Mouse (Mus musculus) T-cell, adult 66 days (primary cell): Measurements from ENCODE around the gene Crip2. TPM values are rescaled to one million over a fixed set of nuclear protein-coding genes. Genes with fewer than 3 reads are reported as not detected.

ENCODE experiments used
- total RNA-seq, 2 experiments: library from RNA; stranded (reverse); gene quantifications; 3 replicates in 1 of 2; 4 replicates in 1 of 2; pipeline ENCODE4 v1.2.4; 2023

The Crip2 gene
- 1 to 10 TPM; 5.2 to 7.2 TPM for total RNA-seq

DNA sequence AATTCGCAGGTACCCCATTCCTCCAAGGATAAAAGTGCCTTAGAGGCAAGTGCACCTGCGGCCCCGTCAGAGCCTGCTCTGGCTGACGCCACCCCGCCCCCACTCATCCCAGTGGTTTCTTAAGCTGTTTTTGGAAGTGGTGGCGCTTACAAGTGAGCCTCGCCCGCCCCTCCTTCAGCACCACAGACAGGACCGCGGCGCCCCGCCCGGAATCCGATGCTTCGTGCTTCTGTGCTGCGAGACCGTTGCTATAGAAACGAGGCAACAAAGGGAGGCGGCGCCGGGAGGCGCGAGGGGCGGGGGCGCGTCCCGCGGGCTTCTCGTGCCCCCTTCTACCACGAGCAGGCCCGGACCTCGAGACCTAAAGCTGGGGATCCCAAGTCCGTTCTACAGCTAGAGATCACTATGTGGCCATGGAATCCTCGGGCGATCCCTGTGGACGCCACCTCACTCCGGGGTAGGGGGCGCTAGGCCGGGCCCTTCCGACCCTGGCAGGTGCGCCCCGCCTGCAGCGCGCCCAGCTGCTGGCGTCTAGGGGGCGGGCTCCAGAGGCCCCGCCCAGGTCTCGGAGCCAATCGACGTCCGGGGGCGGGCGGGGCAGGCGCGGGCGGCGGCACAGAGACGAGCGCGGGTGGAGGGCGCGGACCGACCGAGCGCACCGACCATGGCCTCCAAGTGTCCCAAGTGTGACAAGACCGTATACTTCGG is at the start of gene Crip2:
Crip2 (plus strand) TSS at position 329 of the 708 bp plus-strand sequence.

DNA sequence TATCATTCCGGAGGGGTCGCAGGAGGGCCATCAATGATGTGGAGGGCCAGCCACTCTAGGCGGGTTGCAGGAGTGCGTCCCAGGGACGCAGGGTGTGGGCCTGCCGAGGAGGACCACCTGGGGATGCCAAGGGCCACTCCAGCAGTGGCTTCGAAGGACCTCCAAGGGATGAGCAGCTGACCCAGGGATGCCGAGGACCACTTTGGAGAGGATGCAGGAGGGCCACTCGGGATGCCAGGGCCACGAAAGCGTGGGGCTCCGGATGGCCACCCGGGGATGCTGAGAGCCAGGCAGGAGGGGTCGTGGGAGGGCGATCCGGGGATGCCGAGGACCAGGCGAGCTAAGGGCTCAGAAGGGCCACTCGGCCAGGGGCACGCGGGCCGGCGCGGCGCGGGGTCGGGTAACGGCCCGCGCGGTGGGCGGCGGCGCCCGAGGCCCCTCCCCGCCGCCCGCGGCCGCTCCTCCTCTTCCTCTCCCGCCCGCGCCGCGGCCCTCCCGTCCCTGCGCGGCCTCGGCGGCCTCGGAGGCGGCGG is 42.2 kb upstream of the Crip2 start, which contains the start of gene Mta1:
Mta1 (plus strand) TSS at position 530 of the 533 bp plus-strand sequence.

DNA sequence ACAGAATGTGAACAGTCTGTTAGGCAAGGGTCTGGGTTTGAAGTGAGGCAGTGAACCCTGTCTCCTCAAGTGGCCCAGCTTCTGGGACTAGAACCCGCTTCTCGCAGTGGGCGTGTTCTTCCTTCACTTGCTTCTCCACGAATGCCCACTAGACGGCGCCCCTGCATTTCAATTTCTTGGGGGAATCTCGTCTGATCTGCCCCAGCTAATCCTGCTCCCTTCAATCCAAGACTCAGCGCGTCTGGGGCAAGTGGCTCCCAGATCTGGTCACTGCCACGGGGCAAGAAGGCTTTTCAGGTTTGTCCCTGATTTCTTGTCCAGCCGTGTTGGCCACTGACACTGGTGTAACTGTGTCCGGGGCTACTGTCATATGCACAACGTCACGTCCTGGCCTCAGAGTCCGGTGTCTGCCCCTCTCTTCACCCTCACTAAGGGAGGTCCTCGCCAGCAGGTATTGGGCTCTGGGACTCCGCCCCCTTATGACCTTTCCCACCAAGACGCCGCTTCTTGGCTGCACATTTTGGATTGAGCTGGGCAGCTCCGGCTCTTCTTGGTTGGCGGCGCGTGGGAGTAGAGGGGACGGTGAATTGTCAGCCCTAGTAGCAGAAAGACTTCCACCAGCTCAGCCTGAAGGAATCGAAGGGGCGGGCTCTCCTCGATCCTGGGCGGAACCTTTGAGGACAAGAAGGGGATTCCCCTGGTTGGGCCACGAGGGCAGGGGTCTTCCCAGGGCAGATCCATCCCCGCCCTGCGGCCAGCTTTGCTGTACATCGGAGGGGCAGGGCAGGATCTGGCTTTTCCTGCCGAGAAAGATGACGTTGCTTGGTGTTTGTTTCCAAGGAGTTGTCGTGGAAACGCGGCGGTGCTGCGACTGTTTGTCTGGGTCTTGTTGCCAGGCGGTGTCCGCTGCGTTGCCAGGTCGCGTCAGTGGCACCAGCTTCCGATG is 6.3 kb downstream of the Crip2 start, which contains the start of gene Crip1:
Crip1 (plus strand) TSS at position 205 of the 946 bp plus-strand sequence.

DNA sequence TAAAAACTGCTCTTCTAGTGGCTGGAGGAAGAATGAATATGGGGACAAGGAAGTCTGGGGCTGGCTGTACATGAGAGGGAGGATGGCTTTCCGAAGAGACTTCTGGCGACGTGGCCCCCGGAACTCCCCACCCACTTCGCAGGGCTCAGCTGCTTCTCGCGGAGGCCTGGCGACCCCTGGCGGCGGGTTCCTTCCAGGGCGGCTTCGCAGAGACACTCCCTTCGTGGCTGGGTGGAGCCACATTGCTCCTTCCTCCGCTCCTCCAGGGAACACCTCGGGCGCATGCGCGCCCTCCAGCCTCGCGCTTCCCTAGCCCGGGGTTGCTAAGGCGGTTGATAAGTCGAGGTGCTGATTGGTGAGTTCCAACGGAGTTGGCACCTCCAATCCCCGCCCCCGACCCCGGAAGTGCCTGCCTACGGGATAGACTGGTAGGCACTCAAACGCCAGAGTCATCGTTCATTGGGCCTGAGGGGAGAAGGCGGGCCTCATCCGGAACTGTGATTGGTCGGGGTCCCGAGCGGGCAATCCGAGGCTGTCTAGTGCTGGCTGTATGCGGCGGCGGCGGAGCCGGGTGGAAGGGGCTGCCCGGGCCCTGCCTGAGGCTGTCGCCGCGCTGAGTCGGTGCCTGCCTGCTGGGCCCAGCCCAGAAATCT is 16.0 kb downstream of the Crip2 start, which contains the start of gene Tedc1:
Tedc1 (plus strand) TSS at position 535 of the 653 bp plus-strand sequence.

DNA sequence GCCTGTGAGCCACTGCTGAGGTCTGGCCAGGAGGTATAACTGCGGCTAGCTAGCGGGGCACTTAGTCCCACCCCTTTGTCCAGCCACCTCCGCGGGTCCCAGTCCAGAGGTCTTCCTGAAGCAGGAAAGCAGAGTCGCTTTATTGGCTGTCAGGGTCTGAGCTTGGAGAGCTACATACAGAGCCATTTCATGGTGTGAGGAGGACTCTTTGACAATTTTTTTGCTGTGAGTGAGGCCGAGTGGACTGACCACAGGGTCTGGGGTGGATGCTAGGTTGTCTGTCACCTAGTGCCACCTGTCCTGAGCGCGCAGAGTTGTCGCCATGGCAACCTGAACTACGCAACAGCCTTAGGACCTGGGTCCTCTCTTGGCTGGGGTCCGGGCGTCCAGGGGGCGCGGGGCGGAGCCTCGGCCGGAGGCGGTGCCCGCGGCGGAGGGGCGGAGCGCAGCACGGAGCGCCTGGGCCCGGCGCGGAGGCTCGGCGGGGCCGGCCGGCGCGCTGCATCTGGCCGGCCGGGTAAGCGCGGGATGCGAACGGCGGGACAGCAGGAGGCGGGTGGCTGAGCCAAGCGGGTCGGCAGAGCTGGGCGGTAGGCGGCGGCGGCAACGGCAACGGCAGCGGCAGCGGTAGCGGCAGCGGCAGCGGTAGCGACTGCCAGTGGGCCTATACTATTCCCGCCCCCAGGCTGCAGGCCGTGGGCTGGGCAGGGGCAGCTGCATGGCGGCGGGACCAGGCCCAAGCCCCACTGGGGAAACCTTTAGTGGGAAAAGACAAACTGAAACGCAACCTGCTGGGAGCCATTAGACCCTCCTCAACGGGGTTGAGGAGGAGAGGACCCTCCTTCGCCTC is 45.6 kb downstream of the Crip2 start, which contains the start of gene Tmem121:
Tmem121 (plus strand) TSS at position 489 of the 850 bp plus-strand sequence.

Other genes starting within 250 kb of the Crip2 start
- 1 to 10 TPM; 7.2 to 8.8 TPM for gene Jag2, start 210.5 kb upstream of the Crip2 start, total RNA-seq
- gene Nudt14, start 198.1 kb upstream of the Crip2 start, total RNA-seq, result 10 to 100 TPM; 20.8 to 20.9 TPM
- 10 to 100 TPM; 28.7 to 32.4 TPM for gene Btbd6, start 163.8 kb upstream of the Crip2 start, total RNA-seq
- 100 to 1,000 TPM; 194 to 221 TPM for gene Brf1, start 139.5 kb upstream of the Crip2 start, total RNA-seq
- gene Pacs2, start 125.7 kb upstream of the Crip2 start, total RNA-seq, result 10 to 100 TPM; 76.2 to 88.3 TPM
- gene Tex22, start 65.7 kb upstream of the Crip2 start, total RNA-seq, result 1 to 10 TPM; 2.8 to 3.1 TPM
- gene Mta1, start 42.0 kb upstream of the Crip2 start, total RNA-seq, result 10 to 100 TPM; 95.6 to 98.2 TPM
- gene Crip1, start 6.1 kb downstream of the Crip2 start, total RNA-seq, result 100 to 1,000 TPM; 690 to 824 TPM
- 10 to 100 TPM; 11.0 to 13.7 TPM for gene Tedc1, start 16.2 kb downstream of the Crip2 start, total RNA-seq
- gene Tmem121, start 45.7 kb downstream of the Crip2 start, total RNA-seq, result 1 to 10 TPM in 1 of 2 experiments, under 1 TPM in 1; 0.47 to 1.2 TPM